Mouse (Mus musculus) Patski (cell line): ENCODE measurements around the gene Gm45713. TPM values are rescaled to one million over a fixed set of nuclear protein-coding genes. Genes with fewer than 3 reads are reported as not detected.

Experiments
- ATAC-seq: fragments of 100-300 bp; one replicate; pipeline ENCODE4 v1.8.0; 2021
- CTCF ChIA-PET: fragments of 350-600 bp; sonication (Branson Sonifier 250); formaldehyde crosslinking; loops from one replicate; lab custom pipeline; 2022; ENCODE audit warnings: inconsistent platforms; lab: Charles Lee
- POLR2A ChIA-PET: fragments of 350-600 bp; sonication (Branson Sonifier 250); formaldehyde crosslinking; loops from one replicate; lab custom pipeline; 2022; ENCODE audit warnings: antibody characterized with exemption, inconsistent platforms; lab: Charles Lee
- DNase-seq: peaks from one replicate; pipeline ENCODE4 v3.0.0-alpha.2; 2011; ENCODE audit warnings: low read depth, low spot score
- H3K27me3 ChIP-seq: fragments of 371-371 bp; one replicate; pipeline ENCODE4 v1.5.1; 2021
- CTCF ChIP-seq: fragments of 100-300 bp; IDR thresholded peaks from one replicate; pipeline ENCODE4 v1.5.1; 2021
- in situ Hi-C: fragments of 300-500 bp; cut with MboI; formaldehyde crosslinking; loops from 3 replicates; pipeline ENCODE4 v1.11.1; 2018; ENCODE audit warnings: low pct_unique_long_range_greater_than_20kb, mixed read lengths
- polyA plus RNA-seq: library from polyadenylated mRNA; unstranded; gene quantifications from one replicate; pipeline ENCODE4 v1.2.3, GENCODE M21; 2021

Gene Gm45713
- polyA plus RNA-seq, 1 experiment from 2014 or later: not detected

DNA sequence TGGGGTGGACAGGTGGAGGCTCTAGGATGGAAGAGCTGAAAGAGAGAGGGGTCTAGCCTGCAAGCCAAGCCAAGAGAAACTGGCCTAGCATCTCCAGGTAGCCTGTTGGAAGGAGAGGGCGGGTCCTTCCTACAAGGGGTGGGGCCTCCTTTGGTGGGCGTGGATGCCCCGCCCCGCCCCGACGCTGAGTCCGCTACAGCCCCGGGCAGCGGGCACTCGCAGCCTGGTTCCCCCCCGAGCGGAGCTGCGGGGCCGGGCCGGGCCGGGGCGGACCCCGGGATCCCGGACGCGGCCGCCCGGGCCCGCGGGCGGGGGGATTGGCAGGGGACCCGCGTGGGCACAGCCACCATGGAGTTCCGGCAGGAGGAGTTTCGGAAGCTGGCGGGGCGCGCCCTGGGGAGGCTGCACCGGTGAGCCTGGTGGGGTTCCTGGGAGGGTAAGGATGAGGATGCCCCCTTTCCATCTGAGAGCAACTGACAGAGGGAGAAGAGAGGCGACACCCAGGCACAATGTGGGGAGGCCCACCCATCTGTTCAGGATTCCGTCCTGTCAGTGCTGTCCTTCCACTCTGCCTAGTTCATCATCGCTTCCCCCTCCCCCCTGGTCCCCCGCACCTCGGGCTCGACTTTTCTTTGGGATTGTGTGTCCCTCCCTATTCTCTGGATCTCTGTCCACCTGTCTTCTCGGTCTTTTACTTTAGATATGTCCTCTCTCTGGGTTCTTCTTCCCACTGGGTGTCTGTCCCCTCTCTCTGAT lies 27.9 kb upstream of the Gm45713 start, which contains the start of gene Slc17a7:
Gene Slc17a7, plus strand, starts transcription at position 215 of the 756 bp plus-strand sequence.
- H3K27me3 ChIP-seq: peaks cover 41% of the 10 kb centered on the region
- ATAC-seq: no peak
- DNase-seq: no peak
- in situ Hi-C loops: loop anchor here (10.0 kb wide), 1 partner anchor 191 kb away; no protein-coding TSS in a partner anchor
- TF ChIP-seq CTCF: no peak
- ChIA-PET CTCF (interaction anchor here (1.0 to 2.7 kb wide), 6 partner anchors 9 to 136 kb away, joined by 3 to 8 read pairs (median 4); partner anchors contain the start of genes Aldh16a1 and Pih1d1), POLR2A (no interaction called here)

DNA sequence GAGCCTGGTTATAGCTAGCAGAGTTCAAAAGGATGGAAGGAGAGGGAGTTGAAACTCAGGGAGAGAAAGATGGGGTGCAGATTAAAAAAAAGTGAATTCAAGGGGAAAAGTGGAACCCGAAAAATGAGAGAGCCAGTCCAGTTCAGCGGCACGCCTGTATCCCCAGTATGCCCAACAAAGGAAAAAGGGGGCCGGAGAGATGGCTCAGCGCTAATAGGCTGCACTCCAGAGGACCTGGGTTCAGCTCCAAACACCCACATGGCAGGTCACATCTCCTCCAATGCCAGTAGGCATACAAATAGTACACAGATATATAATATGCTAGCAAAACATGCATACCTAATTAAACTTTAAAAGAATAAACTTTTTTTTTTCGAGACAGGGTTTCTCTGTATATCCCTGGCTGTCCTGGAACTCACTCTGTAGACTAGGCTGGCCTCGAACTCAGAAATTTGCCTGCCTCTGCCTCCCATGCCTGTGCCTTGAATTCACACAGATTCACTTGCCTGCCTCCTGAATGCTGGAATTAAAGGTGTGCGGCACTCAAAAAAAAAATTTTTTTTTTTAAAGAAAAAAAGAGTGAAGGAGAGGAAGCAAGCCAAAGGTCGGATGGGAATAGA lies 27.1 kb upstream of the Gm45713 start:
- ChIA-PET CTCF (interaction anchor here (1.1 to 2.7 kb wide), 8 partner anchors 8 to 137 kb away, joined by 3 to 30 read pairs (median 6); partner anchors contain the start of genes Aldh16a1 and Pih1d1), POLR2A (interaction anchor here (1.2 kb wide), 1 partner anchor 11 kb away, joined by 3 read pairs; no protein-coding TSS in a partner anchor)
- in situ Hi-C loops: loop anchor here (10.0 kb wide), 1 partner anchor 192 kb away; no protein-coding TSS in a partner anchor
- DNase-seq: no peak
- peaks cover 33% of the 10 kb centered on the region for H3K27me3 ChIP-seq
- TF ChIP-seq CTCF: no peak
- no peak for ATAC-seq

DNA sequence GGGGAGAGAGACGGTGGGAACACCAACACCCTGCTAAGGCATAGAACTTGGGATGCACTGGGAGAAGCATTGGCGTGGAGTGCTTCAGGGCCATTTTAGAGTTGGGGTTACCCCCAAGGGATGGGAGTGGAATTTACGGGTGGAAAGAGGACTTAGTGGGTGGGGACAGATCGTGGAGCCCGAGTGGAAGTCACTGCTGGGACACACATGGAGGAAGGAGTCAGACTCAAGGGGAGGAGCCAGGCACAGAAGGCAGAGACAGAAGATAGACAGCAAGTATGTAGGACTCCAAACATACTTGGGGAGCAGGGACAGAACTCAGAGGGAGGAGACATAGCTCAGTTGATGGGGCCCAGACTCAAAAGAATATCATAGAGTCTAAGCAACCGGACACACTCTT lies 26.5 kb upstream of the Gm45713 start:
- ATAC-seq (no peak), DNase-seq (no peak)
- in situ Hi-C loops: loop anchor here (10.0 kb wide), 1 partner anchor 192 kb away; no protein-coding TSS in a partner anchor
- H3K27me3 ChIP-seq: peaks cover 29% of the 10 kb centered on the region
- no peak for TF ChIP-seq CTCF
- ChIA-PET POLR2A (interaction anchor here (1.2 kb wide), 1 partner anchor 12 kb away, joined by 3 read pairs; no protein-coding TSS in a partner anchor), CTCF (interaction anchor here (0.8 to 2.7 kb wide), 13 partner anchors 8 to 137 kb away, joined by 3 to 30 read pairs (median 5); partner anchors contain the start of genes Aldh16a1, Ccdc155 and Pih1d1)

DNA sequence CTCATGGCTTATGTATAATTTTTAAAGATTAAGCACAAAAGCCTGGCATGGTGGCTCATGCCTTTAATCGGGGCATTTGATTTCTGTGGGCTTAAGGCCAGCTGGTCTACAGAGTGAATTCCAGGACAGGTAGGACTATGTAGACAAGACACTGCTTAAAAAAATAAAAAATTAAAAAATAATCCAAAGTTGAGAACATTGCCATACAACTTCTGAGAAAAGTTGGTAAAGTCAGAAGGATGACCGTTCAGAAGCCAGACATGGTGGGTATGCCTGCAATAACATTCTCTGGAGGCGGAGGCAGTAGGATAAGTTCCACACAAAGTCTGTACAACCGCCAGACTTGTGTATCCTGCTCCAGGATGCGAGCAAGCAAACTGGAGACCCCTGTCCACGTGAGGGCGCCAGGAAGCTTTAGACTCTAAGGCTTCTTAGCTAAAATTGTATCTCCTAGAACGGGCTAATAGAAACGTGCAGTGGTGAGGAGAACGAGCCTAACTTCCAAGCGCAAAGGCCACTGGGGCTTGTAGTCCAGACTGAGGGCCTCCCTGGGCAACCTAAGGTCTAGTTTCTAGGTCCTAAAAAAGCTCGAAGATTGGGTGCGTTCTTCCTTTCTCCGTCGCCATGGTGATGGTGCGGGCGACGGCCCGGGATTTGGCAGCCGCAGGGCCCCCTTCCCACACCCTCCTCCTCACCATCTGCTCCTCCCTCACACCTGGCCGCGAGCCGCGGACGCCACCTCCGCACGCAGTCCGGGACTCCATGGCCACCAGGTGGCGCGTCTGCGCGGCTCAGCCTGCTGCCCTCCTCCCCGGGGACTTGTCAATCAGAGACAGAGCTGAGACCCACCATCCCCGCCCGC lies 25.8 kb upstream of the Gm45713 start:
- no peak for TF ChIP-seq CTCF
- ATAC-seq (peak; percentile 75), DNase-seq (peak; percentile 55)
- H3K27me3 ChIP-seq: peaks cover 25% of the 10 kb centered on the region
- POLR2A ChIA-PET: interaction anchor here (1.2 kb wide), 1 partner anchor 13 kb away, joined by 3 read pairs; no protein-coding TSS in a partner anchor
- in situ Hi-C loops: loop anchor here (10.0 kb wide), 1 partner anchor 193 kb away; no protein-coding TSS in a partner anchor
- CTCF ChIA-PET: interaction anchor here (0.7 to 2.7 kb wide), 13 partner anchors 7 to 138 kb away, joined by 3 to 30 read pairs (median 5); partner anchors contain the start of genes Aldh16a1, Ccdc155 and Pih1d1

DNA sequence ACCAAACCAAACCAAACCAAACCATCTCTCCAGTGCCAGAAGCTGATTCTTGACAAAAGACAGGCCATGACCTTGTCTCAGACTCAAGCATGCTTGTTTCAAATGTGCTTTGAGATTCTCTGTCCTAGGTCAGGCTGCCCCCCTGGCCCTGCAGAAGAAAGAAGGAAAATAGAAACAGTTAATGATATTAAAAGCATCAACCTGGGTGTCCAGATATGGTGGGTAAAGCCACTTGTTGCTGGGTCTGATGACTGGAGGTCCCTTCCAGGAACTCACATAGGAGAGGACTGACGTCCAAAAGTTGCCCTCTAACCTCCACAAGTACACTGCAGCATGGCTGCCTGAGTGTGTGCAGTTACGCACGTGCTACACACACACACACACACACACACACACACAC lies 24.8 kb upstream of the Gm45713 start:
- ChIA-PET CTCF (interaction anchor here (1.3 to 2.7 kb wide), 3 partner anchors 21 to 38 kb away, joined by 3 to 30 read pairs (median 8); no protein-coding TSS in a partner anchor), POLR2A (no interaction called here)
- in situ Hi-C loops: loop anchor here (10.0 kb wide), 1 partner anchor 194 kb away; no protein-coding TSS in a partner anchor
- no peak for TF ChIP-seq CTCF
- ATAC-seq (no peak), DNase-seq (no peak)
- H3K27me3 ChIP-seq: peaks cover 19% of the 10 kb centered on the region

DNA sequence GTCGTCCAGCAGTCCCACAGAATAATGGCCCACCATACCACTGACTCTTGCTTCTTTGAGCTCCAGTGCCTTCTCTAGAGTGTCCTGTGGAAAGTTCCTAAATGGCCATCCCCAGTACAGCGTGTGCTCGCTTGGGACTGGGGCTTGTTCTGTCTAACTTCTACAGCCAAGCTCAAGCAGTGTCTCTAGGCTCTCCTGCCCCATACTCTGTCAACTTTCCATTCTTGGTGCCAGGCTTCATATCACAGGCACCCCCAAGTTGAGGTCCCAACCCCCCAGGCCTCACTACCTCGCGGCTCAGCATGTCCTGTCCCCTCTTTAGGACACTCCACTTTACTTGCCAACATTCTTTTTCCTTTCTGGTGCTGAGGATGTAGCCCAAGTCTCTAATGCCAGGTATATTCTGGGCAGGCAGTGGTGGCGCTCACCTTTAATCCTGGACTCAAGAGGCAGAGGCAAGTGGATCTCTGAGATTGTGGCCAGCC lies 24.3 kb upstream of the Gm45713 start:
- ChIA-PET CTCF (interaction anchor here (1.0 to 2.7 kb wide), 2 partner anchors 38 kb away, joined by 4 to 30 read pairs; no protein-coding TSS in a partner anchor), POLR2A (no interaction called here)
- H3K27me3 ChIP-seq: peaks cover 16% of the 10 kb centered on the region
- ATAC-seq (no peak), DNase-seq (no peak)
- in situ Hi-C loops: loop anchor here (10.0 kb wide), 1 partner anchor 194 kb away; no protein-coding TSS in a partner anchor
- TF ChIP-seq CTCF: no peak

DNA sequence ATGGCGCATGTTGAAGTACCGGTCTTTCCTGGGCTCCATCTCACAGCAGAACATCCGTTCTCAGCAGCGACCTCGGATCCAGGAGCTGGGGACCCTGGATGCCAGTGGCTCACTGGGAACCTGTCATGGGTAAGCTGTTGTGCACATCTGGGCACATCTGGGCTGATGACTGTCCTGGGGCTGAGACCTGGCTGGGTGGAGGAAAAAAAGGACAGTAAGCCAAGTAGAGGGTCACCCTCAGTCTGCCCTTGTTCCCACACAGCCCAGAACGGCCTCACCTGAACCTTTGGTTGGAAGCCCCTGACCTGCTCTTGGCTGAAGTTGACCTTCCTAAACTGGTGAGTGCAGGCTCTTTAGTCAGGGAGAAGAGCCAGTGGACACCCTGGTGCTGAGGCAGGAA lies 23.0 kb upstream of the Gm45713 start:
- CTCF ChIA-PET: no interaction called here
- H3K27me3 ChIP-seq: peaks cover 6% of the 10 kb centered on the region
- TF ChIP-seq CTCF: no peak
- DNase-seq (no peak), ATAC-seq (no peak)
- in situ Hi-C loops: no loop called here
- POLR2A ChIA-PET: no interaction called here

DNA sequence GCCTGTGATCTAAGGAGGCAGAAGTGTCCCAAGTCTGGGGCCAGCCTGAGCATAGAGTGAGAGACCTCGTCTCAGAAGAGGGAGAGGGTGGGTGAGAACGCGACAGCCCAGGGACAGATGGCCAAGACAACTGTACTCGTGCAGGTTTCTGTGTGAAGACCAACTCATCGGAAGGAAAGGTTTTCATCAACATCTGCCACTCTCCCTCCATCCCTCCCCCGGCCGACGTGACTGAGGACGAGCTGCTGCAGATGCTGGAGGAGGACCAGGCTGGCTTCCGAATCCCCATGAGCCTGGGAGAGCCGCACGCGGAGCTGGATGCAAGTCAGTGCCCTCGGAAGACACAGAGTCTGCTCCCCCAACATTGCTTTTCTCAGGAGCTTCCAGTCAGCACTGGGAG lies 21.4 kb upstream of the Gm45713 start:
- POLR2A ChIA-PET: no interaction called here
- CTCF ChIA-PET: interaction anchor here (1.3 kb wide), 1 partner anchor 41 kb away, joined by 4 read pairs; no protein-coding TSS in a partner anchor
- in situ Hi-C loops: no loop called here
- ATAC-seq (no peak), DNase-seq (no peak)
- H3K27me3 ChIP-seq: no peaks in the 10 kb centered on the region
- TF ChIP-seq CTCF: no peak

DNA sequence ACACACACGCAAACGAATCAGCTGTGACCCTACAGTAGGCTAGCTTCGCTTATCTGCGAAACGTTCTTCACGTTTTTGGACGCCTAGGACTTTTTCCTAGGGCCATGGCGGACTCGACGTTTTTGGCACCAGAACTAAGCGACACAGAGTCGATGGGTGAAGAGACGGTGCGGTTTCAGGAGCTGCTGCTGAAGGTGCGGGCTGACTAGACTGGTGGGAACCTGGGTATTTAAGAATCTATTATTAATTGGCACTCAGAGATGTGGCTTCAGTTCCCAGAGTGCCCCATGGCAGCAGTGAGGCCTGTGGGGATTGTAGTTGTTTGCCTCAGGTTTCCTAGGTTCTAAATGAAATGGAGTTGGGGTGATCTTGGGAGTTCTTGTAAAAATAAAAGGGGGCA lies 20.2 kb upstream of the Gm45713 start:
- ChIA-PET POLR2A (no interaction called here), CTCF (no interaction called here)
- DNase-seq: no peak

More for the DNA sequence above, 20.2 kb upstream of the Gm45713 start:
- ATAC-seq: no peak
- no peak for TF ChIP-seq CTCF
- no peaks in the 10 kb centered on the region for H3K27me3 ChIP-seq
- in situ Hi-C loops: no loop called here
